Mouse (Mus musculus): ENCODE measurements at regions not wholly inside any gene's neighbourhood (a gene's known extent, or its start where the extent isn't known, plus 50 kb on each side); places are given as distances from the start of the nearest gene placed in this dataset.

- TF ChIP-seq EP300 (optimal IDR thresholded peaks at IDR 0.05) (no peak), CTCF (IDR thresholded peaks at IDR 0.05; ENCODE audit: low read depth) (no peak)
Observed at GRCm38 (mm10) chr9:33289381-33289780, 653.4 kb downstream of the Ets1 start.

All from stomach, postnatal 0 days (tissue).